Mouse (Mus musculus) testis, adult 2 months (tissue): ENCODE results near the gene Rragc. TPM values are rescaled to one million over a fixed set of nuclear protein-coding genes. Genes with fewer than 3 reads are reported as not detected.
A peak's percentile ranks its signal among the peaks of the same experiment; 100 is the strongest.

Source experiments
- H3K27ac ChIP-seq: fragments of 200-500 bp; 2 replicates; pipeline ENCODE4 v1.5.1; 2012; ENCODE audit warnings: low read depth, low read length; ENCODE audit not compliant: control insufficient read depth, insufficient read depth
- H3K27me3 ChIP-seq: fragments of 200-500 bp; 2 replicates; pipeline ENCODE4 v1.6.1; 2012; ENCODE audit warnings: mild to moderate bottlenecking, low read length, moderate library complexity; ENCODE audit not compliant: control insufficient read depth, insufficient read depth
- H3K36me3 ChIP-seq: fragments of 200-500 bp; 2 replicates; pipeline ENCODE4 v1.6.1; 2012; ENCODE audit warnings: mild to moderate bottlenecking, low read length; ENCODE audit not compliant: control insufficient read depth, insufficient read depth
- H3K4me1 ChIP-seq: fragments of 200-500 bp; 2 replicates; pipeline ENCODE4 v1.6.1; 2012; ENCODE audit warnings: low read length; ENCODE audit not compliant: control insufficient read depth, insufficient read depth
- H3K4me3 ChIP-seq: fragments of 200-500 bp; 2 replicates; pipeline ENCODE4 v1.5.1; 2012; ENCODE audit warnings: low read depth, mild to moderate bottlenecking, low read length, moderate library complexity, mixed read lengths; ENCODE audit not compliant: control insufficient read depth
- CTCF ChIP-seq: fragments of 200-500 bp; IDR thresholded peaks from 2 replicates; pipeline ENCODE4 v1.5.1; 2012; ENCODE audit warnings: low read depth, mild to moderate bottlenecking, inconsistent platforms, low read length, moderate library complexity; ENCODE audit not compliant: control insufficient read depth, insufficient read depth, insufficient replicate concordance
- POLR2A ChIP-seq: fragments of 200-500 bp; IDR thresholded peaks from 2 replicates; pipeline ENCODE4 v1.6.1; 2012; ENCODE audit warnings: low read depth, mild to moderate bottlenecking, inconsistent platforms, low read length, moderate library complexity; ENCODE audit not compliant: control insufficient read depth
- polyA plus RNA-seq: library from polyadenylated mRNA; depleted of rRNA; stranded (reverse); fragments of >200 nt; gene quantifications from 2 replicates; pipeline ENCODE4 v1.2.3, GENCODE M21; 2012

Gene Rragc
- polyA plus RNA-seq, 1 experiment = 27.7 TPM

DNA sequence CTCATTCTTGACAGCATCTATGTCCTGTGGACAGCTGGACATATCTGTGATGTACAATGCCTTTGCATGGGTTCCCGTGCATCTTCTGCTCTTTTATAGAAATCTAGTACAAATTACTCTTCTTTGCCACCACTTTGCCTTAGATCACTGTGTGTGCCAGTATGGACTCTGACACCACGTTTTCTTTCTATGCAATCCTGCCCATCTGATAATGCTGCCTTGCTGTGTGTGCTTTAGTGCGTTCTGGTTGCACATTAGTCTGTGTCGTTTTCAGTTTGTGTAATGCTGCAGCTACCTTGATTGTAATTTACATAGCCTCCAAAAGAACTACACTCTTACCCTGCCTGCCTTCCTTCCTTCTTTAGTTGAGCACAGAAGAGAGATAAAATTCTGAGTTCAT lies 5.7 kb upstream of the Rragc start:
- Histone ChIP-seq H3K27me3 (no peaks in the 10 kb centered on the region), H3K4me3 (no peak overlapping the region), H3K4me1 (peaks cover 2% of the 10 kb centered on the region), H3K27ac (no peak overlapping the region), H3K36me3 (no peaks in the 10 kb centered on the region; the same call in 1 of the 2 replicates)
- TF ChIP-seq CTCF (no peak), POLR2A (no peak)

DNA sequence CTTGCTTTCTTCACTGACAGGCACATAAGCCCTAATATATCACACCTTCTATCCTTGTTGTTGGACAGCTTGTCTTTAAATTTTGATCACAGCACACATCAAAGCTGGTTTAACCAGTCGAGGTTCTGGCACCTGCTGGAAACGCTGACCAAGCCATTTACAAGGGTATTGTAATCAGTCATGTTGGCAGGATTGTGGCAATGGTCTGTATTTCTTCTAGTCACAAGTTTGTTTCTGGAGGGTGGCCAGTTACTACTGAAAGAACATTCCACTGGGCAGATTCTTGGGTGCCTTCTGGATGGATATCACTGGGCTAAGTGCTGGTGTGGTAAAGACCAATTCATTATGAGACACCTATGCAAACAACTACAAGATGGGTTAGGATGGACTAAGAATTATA lies 4.8 kb upstream of the Rragc start:
- Histone ChIP-seq H3K36me3 (no peaks in the 10 kb centered on the region; the same call in 1 of the 2 replicates), H3K4me3 (no peak overlapping the region), H3K27me3 (no peaks in the 10 kb centered on the region), H3K4me1 (peaks cover 3% of the 10 kb centered on the region), H3K27ac (no peak overlapping the region)
- TF ChIP-seq POLR2A (no peak), CTCF (no peak)

DNA sequence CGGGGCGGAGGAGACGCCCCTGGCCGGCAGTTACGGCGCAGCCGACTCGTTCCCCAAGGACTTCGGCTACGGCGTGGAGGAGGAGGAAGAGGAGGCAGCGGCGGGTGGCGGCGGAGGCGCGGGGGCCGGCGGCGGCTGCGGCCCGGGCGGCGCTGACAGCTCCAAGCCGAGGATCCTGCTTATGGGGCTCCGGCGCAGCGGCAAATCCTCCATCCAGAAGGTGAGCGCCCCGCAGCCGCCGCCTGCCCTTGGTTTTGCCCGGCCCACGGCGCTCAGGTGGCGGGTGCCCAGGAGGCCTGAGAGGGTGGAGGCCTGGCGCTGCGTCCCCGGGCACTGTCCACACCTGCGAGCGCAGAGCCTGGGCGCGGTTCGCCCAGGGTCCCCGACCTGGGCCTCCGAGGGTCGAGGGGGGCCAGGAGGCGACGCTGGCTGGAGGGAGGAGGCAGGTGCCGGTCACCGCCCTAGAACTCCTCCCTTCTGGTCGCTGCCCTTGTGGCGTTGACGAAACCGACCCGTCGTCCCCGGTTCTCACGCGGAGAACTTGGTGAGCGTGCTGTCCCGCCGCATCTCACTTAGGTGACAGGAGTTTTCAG lies 398 bp downstream of the Rragc start, which contains the start of gene 4930535I16Rik:
Gene 4930535I16Rik (minus strand): TSS at position 475 of the 593 bp plus-strand sequence.
- H3K27ac ChIP-seq = peak within 1 kb of the TSS; percentile 98
- TF ChIP-seq CTCF (no peak), POLR2A (no peak; the same call in 1 of the 2 replicates)
- peaks cover 6% of the 10 kb centered on the region for H3K4me1 ChIP-seq
- H3K4me3 ChIP-seq = peak within 1 kb of the TSS; percentile 99
- no peaks in the 10 kb centered on the region for H3K27me3 ChIP-seq
- no peaks in the 10 kb centered on the region; the same call in 1 of the 2 replicates for H3K36me3 ChIP-seq

GRCm38 (mm10) chr4:123918851-123919250 lies 1.6 kb downstream of the Rragc start:
- H3K4me3 ChIP-seq = peak overlapping the region; percentile 53
- no peak overlapping the region for H3K27ac ChIP-seq
- peaks cover 6% of the 10 kb centered on the region; the same call in 1 of the 2 replicates for H3K4me1 ChIP-seq
- no peak for TF ChIP-seq CTCF
- no peaks in the 10 kb centered on the region for H3K27me3 ChIP-seq
- H3K36me3 ChIP-seq = peaks cover 1% of the 10 kb centered on the region

DNA sequence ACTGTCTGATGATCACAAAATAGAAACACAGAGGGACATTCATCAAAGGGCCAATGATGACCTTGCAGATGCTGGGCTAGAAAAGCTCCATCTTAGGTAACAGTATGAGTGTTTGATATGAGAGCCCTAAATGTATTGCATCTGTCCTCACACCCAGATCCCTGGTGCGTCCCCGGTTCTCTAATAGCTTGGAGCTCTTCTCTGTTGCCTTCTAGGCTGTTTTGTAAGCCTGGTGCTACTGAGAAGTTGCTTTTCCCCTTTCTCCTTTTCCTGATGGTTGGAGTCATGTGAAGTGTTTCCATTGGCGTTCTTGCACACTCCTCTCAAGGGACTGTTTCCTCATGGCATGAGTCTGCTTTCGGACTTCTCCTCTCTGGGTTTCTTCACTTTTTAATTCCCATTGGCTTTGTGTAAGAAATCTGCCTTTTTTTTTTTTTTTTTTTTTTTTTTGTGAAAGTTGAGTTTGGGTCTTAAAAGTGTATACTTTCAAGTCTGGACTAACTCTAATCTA lies 3.9 kb downstream of the Rragc start:
- Histone ChIP-seq H3K4me1 (peaks cover 6% of the 10 kb centered on the region; the same call in 1 of the 2 replicates), H3K36me3 (peaks cover 3% of the 10 kb centered on the region), H3K27me3 (no peaks in the 10 kb centered on the region), H3K27ac (no peak overlapping the region), H3K4me3 (no peak overlapping the region)
- TF ChIP-seq POLR2A (no peak), CTCF (no peak)

DNA sequence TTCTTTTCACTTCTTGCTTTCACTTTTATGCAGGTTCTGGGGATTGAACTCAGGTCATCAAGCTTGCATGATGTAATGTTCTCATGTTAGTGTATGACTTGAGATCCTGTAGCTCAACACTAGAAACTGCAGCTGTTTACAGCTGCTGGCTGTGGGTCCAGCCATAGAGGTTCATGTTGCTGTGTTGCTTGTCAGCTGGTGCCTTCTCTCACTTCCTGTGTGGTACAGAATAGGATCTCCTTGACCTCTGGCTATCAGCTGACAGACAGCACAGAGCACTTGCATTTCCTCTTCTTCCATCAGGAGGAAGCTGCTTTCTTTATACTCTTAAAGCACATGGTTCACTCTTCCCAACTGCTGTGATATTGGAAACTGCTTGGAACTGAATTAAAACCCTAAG lies 10.7 kb downstream of the Rragc start:
- Histone ChIP-seq H3K36me3 (peaks cover 2% of the 10 kb centered on the region), H3K4me3 (no peak overlapping the region), H3K4me1 (no peaks in the 10 kb centered on the region), H3K27ac (no peak overlapping the region), H3K27me3 (no peaks in the 10 kb centered on the region)
- TF ChIP-seq POLR2A = no peak
- no peak for TF ChIP-seq CTCF

GRCm38 (mm10) chr4:123929994-123930393 lies 12.7 kb downstream of the Rragc start:
- Histone ChIP-seq H3K27me3 (no peaks in the 10 kb centered on the region), H3K4me1 (no peaks in the 10 kb centered on the region), H3K36me3 (peaks cover 2% of the 10 kb centered on the region), H3K4me3 (no peak overlapping the region), H3K27ac (no peak overlapping the region)
- TF ChIP-seq POLR2A (no peak), CTCF (no peak)
